Mouse (Mus musculus) R1 (cell line): ENCODE data around the gene Gm10681.
"Not testable (repeated sequence)": the region's sequence is repeated elsewhere in the genome, so short reads cannot be mapped to it uniquely, and the experiment has no call there.

ENCODE experiments used
- DNase-seq: peaks from one replicate; pipeline ENCODE4 v3.0.0-alpha.2; 2018; ENCODE audit warnings: low read depth, low spot score

The Gm10681 gene

DNA sequence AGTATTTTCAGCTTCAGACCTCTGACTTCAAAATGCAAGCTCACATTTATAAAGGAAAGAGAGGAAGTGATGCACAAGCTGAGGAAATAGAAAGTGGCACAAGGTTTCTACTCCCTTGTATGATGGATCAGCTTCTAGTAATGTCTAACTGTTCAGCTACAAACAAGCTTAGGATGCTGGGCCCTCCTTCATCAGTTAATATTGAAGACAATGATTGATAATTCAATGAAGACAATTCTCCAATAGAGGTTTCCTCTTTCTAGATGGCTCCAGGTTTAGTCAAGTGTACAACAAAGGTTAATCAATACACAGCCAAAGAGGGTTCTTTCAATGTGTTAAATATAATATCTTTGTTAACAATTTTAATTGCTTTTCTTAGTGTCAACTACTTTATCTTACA lies at the start of gene Gm10681:
Gene Gm10681 (minus strand): TSS at position 101 of the 400 bp plus-strand sequence.
- no peak for DNase-seq

DNA sequence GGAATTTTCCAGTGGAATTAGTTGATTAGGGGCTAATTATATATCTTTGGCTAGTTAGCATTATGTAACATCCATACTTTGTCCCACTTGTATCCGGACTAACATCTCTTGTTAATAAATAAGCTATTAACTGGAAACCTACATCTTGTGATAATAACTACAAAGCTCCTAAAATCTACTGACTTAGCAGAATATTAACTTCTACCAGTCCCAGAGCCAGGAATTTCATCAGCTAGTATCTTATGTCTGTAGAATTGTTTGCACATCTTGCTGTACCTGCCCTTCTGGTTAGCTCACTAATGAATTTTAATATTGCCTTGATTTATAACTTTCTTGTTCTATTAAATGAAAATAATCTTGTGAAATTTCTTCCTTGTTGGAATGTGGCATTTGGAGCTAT lies 46.5 kb upstream of the Gm10681 start:
- no peak for DNase-seq

DNA sequence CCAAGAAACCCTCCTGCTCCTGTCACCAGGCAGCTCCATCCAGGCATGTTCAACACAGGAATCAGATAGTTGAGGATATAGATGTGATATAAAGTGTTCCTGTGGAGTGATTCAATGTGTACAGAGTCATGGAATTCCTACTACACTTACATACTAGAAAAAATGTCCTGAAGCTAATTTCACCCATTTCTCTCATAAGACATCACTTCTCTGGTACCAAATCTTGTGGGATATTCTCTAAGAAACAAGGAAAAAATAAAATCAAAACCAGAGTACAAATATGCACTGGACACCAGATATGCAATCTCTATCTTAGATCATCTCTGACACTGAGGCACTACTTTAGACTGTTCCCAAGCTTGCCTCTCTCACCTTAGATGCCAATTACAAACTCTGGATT lies 41.5 kb upstream of the Gm10681 start, which contains the start of gene Hsd3b5:
Gene Hsd3b5 (minus strand): TSS at position 101 of the 400 bp plus-strand sequence.
- no peak for DNase-seq

DNA sequence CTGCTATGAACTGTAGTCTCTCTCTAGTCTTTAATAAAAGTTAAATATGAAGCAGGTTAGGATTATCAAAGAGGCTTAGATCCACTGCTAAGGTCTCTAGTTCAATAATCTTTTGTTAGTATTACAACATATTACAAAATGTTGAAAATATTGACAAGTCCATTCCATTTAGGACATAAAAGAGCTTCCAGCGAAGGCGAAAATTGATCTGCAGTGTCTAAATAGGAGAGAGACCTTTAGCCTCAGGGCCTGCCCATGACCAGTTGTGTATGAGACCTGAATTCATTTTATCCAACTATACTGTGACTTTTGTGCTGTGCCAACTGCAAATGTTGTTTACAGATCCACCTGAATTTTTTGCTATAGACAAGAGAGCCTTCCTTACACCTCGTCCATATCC lies 41.0 kb upstream of the Gm10681 start:
- no peak for DNase-seq

DNA sequence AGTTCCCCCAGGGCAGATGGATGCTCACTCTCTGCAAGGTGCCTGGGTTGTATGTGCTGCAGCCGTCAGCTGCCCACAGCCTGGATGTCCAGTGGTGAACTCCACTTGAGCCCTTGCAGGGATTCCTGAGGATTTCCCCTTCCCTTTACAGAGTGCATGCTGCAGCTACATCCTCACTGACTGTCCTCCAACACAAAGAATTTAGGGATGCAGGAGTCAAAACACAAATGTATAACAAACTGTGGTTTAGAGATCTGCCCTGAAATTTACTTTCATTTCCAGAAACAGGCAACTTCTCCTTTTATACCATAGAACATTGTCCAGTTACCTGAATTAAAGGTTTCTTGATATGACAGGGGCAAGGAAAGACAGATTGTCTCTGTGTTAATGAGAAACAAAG lies 28.2 kb upstream of the Gm10681 start:
- not testable (repeated sequence) for DNase-seq

DNA sequence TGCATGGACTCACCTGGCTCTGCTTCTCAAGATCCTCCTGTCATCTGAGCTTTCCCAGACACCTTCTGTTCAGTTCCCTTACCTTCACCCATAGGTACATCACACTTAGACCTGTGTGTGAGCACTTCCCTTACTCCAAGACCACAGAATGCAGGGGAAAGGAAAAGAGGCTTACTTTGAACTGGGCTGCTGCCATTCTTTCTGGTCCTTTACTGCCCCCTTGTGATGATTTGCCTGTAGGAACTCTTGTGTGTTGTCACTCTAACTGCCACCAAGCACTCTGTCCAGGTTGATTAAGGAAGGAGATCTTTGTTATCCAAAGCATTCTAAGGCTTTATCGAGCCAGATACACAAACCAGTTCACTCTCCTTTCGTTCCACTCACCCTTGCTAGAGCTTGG lies 27.6 kb upstream of the Gm10681 start:
- DNase-seq: not testable (repeated sequence)

DNA sequence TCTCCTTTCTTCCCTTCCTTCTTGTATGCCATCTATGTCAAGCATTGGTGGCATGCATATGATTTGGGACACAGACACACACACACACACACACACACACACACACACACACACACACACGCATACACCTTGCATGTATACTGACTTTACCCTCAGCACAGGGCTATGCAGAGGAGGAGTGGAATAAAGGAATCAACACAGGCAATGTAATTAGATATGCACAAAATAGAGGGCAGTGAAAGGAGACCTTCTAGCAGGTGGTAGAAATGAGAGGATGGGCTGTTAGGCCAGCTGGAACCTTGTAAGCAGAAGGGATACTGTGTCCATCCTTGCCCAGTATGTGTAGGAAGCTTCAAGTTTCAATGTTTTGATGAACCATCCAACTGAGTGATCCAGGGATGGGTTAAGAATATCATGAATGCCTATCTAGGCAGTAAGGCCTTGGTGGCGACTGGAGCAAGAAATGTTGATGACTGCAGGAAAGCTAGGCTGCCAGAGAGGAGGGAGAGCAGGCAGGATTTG lies 25.9 kb upstream of the Gm10681 start:
- not testable (repeated sequence) for DNase-seq

DNA sequence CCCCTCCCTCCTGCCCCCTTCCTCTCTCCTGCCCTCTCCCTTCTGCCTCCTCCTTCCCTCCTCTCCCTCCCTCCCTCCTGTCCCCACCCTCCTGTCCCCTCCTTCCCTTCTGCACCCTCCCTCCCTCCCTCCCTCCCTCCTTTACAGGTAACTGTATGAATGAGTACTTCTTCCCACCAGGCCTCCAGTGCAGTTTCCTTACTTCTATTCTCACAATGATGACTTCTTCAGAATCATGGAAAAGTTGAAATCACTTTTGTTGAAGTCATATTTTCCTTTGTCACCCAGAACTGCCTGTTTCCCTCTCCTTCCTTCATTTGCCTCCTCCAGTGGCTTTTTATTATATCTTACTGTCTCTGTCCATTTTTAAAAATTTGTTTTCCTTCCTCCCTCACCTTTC lies 25.4 kb upstream of the Gm10681 start:
- DNase-seq: no peak

DNA sequence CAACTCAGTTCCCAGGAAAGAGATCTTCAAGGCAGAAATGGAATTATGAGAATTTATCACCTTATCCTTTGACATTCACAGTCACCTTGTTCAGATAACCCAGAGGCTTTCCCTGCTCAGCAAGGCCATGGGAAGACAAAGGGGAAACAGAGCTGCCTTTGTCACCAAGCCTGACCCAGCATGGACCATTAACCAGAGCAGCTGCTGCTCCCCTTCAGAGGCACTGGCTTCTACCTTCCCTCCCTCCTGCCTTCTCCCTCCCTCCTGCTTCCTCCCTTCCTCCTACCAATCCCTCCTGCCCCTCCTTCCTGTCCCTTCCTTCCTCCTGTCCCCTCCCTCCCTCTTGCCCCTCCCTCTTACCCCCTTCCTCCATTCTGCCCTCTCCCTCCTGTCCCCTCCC lies 24.9 kb upstream of the Gm10681 start:
- DNase-seq: not testable (repeated sequence)

DNA sequence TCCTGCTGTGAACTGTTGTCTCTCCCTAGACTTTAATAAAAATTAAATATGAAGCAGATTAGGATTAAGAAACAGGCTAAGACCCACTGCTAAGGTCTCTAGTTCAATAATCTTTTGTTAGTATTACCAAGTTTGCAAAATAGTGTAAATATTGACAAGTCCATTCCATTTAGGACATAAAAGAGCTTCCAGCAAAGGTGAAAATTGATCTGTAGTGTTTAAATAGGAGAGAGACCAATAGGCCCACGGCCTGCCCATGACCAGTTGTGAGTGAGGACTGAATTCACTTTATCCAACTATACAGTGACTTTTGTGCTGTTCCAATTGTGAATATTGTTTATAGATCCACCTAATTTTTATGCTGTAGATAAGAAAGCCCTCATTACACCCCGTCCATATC lies 886 bp downstream of the Gm10681 start:
- DNase-seq: no peak

DNA sequence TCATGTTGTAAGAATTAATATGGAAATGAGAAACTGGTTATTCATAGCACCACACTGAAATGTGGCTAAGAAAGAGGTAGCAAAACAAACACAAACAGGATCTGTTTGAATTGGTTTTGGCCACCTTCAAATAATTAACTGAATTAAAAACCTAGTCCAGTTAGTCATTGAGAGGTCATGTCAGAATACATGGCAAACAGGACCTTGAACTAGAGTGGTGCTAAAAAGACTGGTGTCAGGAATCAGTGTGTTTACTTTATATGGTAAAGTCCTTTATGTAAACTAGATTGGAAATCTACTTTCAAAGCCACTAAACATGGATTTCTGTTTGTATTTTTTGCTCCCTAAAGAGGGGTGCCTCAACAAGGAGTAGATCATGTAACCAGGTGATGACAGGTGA lies 6.0 kb downstream of the Gm10681 start:
- not testable (repeated sequence) for DNase-seq

DNA sequence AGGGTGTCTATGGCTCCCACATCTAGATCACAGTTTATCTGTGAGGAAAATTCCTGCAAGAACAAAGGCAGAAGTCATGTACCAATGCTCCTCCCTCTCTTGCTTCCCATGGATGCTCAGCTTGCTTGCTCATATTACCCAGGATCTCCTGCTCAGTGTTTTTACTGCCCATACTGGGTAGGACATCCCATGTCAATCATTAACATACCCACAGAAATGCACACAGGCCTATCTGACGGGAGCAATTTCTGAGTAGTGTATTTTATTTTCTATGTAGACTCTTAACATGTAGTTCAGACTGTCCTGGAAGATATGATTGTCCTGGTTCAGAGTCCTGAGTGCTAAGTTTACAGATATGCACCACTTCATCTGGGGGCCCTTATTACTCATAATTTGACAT lies 6.4 kb downstream of the Gm10681 start:
- not testable (repeated sequence) for DNase-seq

DNA sequence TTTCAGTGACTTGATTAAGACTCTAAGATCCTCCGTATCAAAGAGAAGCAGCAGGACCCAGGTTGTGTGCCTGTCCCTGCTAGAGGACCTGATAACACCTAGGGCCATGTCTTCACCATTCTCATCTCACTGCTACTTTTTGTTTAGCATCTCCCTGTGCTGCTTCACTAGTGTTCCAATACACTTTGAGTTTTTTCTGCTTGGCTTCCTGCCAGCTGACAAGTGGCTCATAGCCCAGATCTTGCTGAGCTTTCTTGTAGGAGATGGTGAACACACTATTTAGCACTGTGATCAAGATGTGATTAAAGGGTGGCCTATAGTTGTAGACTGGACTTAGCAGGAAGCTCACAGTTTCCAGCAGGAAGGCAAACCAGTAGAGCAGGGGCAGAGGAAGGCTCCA lies 7.6 kb downstream of the Gm10681 start:
- not testable (repeated sequence) for DNase-seq

DNA sequence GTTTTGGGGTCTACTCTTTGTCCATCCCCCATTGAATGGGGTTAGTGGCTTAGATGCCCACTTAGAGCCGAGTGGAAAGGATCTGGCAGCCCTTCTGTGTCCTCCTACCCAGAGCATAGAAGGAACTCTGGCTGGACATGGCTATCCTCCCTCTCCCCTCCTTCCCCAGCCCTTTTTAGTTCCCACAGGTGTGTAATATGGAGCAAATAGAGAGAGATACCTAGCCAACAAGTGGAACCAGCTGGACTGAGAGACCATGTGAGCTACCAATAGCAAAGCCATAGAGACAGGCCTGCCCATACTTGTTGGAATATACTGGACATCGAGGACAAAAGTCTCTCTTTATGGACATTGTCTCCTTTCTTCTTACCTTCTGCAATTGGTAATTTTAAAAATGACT lies 20.9 kb downstream of the Gm10681 start:
- DNase-seq: not testable (repeated sequence)

DNA sequence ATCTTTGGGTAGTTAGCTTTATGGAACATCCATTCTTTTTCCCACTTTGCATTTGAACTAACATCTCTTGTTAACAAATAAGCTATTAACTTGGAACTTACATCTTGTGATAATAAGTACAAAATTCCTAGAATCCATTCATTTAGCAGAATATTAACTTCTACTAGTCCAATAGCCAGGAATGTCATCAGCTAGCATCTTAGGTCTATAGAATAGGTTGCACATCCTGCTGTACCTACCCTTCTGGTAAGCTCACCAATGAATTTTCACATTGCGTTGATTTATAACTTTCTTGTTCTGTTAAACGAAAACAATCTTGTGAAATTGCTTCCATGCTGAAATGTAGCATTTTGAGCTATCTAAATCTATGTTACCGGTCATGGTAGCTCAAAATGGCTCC lies 23.7 kb downstream of the Gm10681 start:
- not testable (repeated sequence) for DNase-seq

DNA sequence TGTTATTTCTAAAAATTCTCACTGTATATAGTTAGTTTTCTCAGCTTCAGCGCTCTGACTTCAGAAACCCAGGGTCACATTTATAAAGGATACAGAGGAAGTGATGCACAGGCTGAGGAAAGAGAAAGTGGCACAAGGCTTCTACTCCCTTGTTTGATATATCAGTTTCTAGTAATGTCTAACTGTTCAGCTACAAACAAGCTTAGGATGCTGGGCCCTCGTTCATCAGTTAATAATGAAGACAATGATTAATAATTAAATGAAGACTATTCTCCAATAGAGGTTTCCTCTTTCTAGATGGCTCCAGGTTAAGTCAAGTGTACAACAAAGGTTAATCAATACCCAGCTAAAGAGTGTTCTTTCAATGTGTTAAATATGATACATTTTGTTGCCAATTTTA lies 24.8 kb downstream of the Gm10681 start:
- DNase-seq: not testable (repeated sequence)

DNA sequence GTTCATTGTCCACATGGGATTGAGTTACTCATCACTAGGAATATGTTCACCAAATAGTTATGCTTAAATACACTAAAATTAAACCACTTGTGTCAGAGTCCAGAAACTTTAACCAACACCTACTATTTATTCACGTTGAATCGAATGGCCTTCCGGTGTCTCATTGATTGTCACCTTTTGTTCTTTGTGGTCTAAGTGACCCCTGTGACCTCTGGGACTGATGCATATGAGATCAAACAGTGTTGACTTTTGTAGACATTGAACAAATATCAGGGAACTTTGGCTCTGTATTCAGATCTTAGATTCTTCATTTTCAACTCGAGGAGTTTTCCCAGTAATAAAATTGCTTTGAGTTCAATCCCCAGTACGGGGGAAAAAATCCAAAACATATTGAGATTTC lies 27.9 kb downstream of the Gm10681 start:
- not testable (repeated sequence) for DNase-seq

DNA sequence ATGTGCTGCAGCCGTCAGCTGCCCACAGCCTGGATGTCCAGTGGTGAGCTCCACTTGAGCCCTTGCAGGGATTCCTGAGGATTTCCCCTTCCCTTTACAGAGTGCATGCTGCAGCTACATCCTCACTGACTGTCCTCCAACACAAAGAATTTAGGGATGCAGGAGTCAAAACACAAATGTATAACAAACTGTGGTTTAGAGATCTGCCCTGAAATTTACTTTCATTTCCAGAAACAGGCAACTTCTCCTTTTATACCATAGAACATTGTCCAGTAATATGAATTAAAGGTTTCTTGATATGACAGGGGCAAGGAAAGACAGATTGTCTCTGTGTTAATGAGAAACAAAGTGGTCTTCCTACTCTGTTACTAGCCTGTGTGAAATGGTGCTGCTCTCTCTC lies 37.8 kb downstream of the Gm10681 start:
- not testable (repeated sequence) for DNase-seq

DNA sequence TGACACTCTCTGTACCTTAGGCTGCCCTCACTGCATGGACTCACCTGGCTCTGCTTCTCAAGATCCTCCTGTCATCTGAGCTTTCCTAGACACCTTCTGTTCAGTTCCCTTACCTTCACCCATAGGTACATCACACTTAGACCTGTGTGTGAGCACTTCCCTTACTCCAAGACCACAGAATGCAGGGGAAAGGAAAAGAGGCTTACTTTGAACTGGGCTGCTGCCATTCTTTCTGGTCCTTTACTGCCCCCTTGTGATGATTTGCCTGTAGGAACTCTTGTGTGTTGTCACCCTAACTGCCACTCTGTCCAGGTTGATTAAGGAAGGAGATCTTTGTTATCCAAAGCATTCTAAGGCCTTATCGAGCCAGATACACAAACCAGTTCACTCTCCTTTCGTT lies 38.4 kb downstream of the Gm10681 start:
- not testable (repeated sequence) for DNase-seq

DNA sequence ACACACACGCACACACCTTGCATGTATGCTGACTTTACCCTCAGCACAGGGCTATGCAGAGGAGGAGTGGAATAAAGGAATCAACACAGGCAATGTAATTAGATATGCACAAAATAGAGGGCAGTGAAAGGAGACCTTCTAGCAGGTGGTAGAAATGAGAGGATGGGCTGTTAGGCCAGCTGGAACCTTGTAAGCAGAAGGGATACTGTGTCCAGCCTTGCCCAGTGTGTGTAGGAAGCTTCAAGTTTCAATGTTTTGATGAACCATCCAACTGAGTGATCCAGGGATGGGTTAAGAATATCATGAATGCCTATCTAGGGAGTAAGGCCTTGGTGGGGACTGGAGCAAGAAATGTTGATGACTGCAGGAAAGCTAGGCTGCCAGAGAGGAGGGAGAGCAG lies 40.1 kb downstream of the Gm10681 start:
- DNase-seq: not testable (repeated sequence)

DNA sequence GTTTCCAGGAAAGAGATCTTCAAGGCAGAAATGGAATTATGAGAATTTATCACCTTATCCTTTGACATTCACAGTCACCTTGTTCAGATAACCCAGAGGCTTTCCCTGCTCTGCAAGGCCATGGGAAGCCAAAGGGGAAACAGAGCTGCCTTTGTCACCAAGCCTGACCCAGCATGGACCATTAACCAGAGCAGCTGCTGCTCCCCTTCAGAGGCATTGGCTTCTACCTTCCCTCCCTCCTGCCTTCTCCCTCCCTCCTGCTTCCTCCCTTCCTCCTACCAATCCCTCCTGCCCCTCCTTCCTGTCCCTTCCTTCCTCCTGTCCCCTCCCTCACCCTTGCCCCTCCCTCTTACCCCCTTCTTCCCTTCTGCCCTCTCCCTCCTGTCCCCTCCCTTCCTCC lies 41.0 kb downstream of the Gm10681 start:
- not testable (repeated sequence) for DNase-seq

DNA sequence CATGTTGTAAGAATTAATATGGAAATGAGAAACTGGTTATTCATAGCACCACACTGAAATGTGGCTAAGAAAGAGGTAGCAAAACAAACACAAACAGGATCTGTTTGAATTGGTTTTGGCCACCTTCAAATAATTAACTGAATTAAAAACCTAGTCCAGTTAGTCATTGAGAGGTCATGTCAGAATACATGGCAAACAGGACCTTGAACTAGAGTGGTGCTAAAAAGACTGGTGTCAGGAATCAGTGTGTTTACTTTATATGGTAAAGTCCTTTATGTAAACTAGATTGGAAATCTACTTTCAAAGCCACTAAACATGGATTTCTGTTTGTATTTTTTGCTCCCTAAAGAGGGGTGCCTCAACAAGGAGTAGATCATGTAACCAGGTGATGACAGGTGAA lies 63.6 kb downstream of the Gm10681 start:
- DNase-seq: not testable (repeated sequence)

DNA sequence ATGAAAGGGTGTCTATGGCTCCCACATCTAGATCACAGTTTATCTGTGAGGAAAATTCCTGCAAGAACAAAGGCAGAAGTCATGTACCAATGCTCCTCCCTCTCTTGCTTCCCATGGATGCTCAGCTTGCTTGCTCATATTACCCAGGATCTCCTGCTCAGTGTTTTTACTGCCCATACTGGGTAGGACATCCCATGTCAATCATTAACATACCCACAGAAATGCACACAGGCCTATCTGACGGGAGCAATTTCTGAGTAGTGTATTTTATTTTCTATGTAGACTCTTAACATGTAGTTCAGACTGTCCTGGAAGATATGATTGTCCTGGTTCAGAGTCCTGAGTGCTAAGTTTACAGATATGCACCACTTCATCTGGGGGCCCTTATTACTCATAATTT lies 64.1 kb downstream of the Gm10681 start:
- DNase-seq: not testable (repeated sequence)

DNA sequence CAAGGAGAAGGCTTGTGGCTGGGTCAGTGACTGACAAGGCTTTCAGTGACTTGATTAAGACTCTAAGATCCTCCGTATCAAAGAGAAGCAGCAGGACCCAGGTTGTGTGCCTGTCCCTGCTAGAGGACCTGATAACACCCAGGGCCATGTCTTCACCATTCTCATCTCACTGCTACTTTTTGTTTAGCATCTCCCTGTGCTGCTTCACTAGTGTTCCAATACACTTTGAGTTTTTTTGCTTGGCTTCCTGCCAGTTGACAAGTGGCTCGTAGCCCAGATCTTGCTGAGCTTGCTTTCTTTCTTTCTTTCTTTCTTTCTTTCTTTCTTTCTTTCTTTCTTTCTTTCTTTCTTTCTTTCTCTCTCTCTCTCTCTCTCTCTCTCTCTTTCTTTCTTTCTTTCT lies 65.8 kb downstream of the Gm10681 start:
- DNase-seq: not testable (repeated sequence)
